Mouse (Mus musculus): ENCODE results near the gene 4931408C20Rik. TPM values are rescaled to one million over a fixed set of nuclear protein-coding genes. Genes with fewer than 3 reads are reported as not detected.
A peak's percentile ranks its signal among the peaks of the same experiment; 100 is the strongest.

4931408C20Rik gene
- polyA plus RNA-seq (2015; fragmentation: Nextera tagmentation; extraction: Ambion mirVana) = not detected in 2 replicates

- Histone ChIP-seq H3K4me2 (no peak within 1 kb of the TSS), H3K36me3 (replicated peaks) (no peaks in the 10 kb centered on the region), H3K4me3 (replicated peaks) (no peak within 1 kb of the TSS), H3K9me3 (replicated peaks) (no peaks in the 10 kb centered on the region), H3K4me1 (replicated peaks) (no peaks in the 10 kb centered on the region), H3K9ac (no peak within 1 kb of the TSS), H3K27ac (replicated peaks) (no peak within 1 kb of the TSS), H3K27me3 (no peaks in the 10 kb centered on the region)
- ATAC-seq (ENCODE audit: insufficient read depth) = peak; percentile 68
- 19% methylated on average over 1 of the region's 1 CpGs for WGBS (ENCODE audit: insufficient replicate concordance)
These were observed at the start of gene 4931408C20Rik for GRCm38 (mm10) chr1:26686842-26687760. 4931408C20Rik (minus strand) TSS chr1:26687460.

- Histone ChIP-seq H3K36me3 (replicated peaks) (no peaks in the 10 kb centered on the region), H3K4me1 (replicated peaks) (no peaks in the 10 kb centered on the region), H3K27ac (replicated peaks) (no peak overlapping the region), H3K9ac (no peak overlapping the region), H3K4me2 (no peak overlapping the region), H3K4me3 (replicated peaks) (no peak overlapping the region), H3K9me3 (replicated peaks) (no peaks in the 10 kb centered on the region), H3K27me3 (no peaks in the 10 kb centered on the region)
- 38% methylated on average over 1 of the region's 1 CpGs for WGBS (ENCODE audit: insufficient replicate concordance)
- ATAC-seq (ENCODE audit: insufficient read depth) = peak; percentile 50; the same call in 1 of the 2 replicates
These were observed 666 bp upstream of the 4931408C20Rik start for GRCm38 (mm10) chr1:26687926-26688325.

GRCm38 (mm10) chr1:26685952-26686693 lies 1.1 kb downstream of the 4931408C20Rik start:
- no peaks in the 10 kb centered on the region for H3K9me3 ChIP-seq (replicated peaks)
- no peak overlapping the region for H3K9ac ChIP-seq
- no peaks in the 10 kb centered on the region for H3K36me3 ChIP-seq (replicated peaks)
- H3K4me3 ChIP-seq (replicated peaks) = no peak overlapping the region
- H3K27ac ChIP-seq (replicated peaks) = no peak overlapping the region
- 0 out of 2 replicates have a peak, but pooled peaks have one; percentile 17 for ATAC-seq (ENCODE audit: insufficient read depth)
- H3K27me3 ChIP-seq = no peaks in the 10 kb centered on the region
- H3K4me2 ChIP-seq = no peak overlapping the region
- H3K4me1 ChIP-seq (replicated peaks) = no peaks in the 10 kb centered on the region

- H3K9me3 ChIP-seq (replicated peaks) = no peaks in the 10 kb centered on the region
- no peak overlapping the region for H3K9ac ChIP-seq
- no peaks in the 10 kb centered on the region for H3K27me3 ChIP-seq
- no peak for ATAC-seq (ENCODE audit: insufficient read depth)
- no peak overlapping the region for H3K4me2 ChIP-seq
- H3K36me3 ChIP-seq (replicated peaks) = no peaks in the 10 kb centered on the region
- H3K4me3 ChIP-seq (replicated peaks) = no peak overlapping the region
- H3K4me1 ChIP-seq (replicated peaks) = no peaks in the 10 kb centered on the region
- WGBS (ENCODE audit: insufficient replicate concordance) = 36% methylated on average over 3 of the region's 3 CpGs
- H3K27ac ChIP-seq (replicated peaks) = no peak overlapping the region
These were observed 1.9 kb downstream of the 4931408C20Rik start for GRCm38 (mm10) chr1:26685383-26685782.

GRCm38 (mm10) chr1:26649704-26650388 lies 37.4 kb downstream of the 4931408C20Rik start:
- no peak for ATAC-seq (ENCODE audit: insufficient read depth)
- no peaks in the 10 kb centered on the region for H3K9me3 ChIP-seq (replicated peaks)
- WGBS (ENCODE audit: insufficient replicate concordance) = 42% methylated on average over 1 of the region's 1 CpGs
- no peak overlapping the region for H3K27ac ChIP-seq (replicated peaks)
- no peaks in the 10 kb centered on the region for H3K4me1 ChIP-seq (replicated peaks)
- no peaks in the 10 kb centered on the region for H3K27me3 ChIP-seq
- H3K9ac ChIP-seq = no peak overlapping the region
- no peak overlapping the region for H3K4me3 ChIP-seq (replicated peaks)
- no peak overlapping the region for H3K4me2 ChIP-seq
- no peaks in the 10 kb centered on the region for H3K36me3 ChIP-seq (replicated peaks)

GRCm38 (mm10) chr1:26636051-26636450 lies 51.2 kb downstream of the 4931408C20Rik start:
- H3K4me3 ChIP-seq (replicated peaks) = no peak overlapping the region
- H3K4me2 ChIP-seq = no peak overlapping the region
- H3K36me3 ChIP-seq (replicated peaks) = no peaks in the 10 kb centered on the region
- no peaks in the 10 kb centered on the region for H3K9me3 ChIP-seq (replicated peaks)
- H3K27me3 ChIP-seq = no peaks in the 10 kb centered on the region
- H3K27ac ChIP-seq (replicated peaks) = no peak overlapping the region
- WGBS (ENCODE audit: insufficient replicate concordance) = 65% methylated on average over 5 of the region's 5 CpGs
- ATAC-seq (ENCODE audit: insufficient read depth) = no peak
- no peaks in the 10 kb centered on the region for H3K4me1 ChIP-seq (replicated peaks)
- H3K9ac ChIP-seq = no peak overlapping the region

Data from liver, embryonic 15.5 days (tissue).